Mouse (Mus musculus) olfactory bulb, adult 2 months (tissue): Measurements from ENCODE around the gene Sart3.

ENCODE experiments used
- CTCF ChIP-seq: fragments of 200-500 bp; IDR thresholded peaks from 2 replicates; pipeline ENCODE4 v1.5.1; 2012; ENCODE audit warnings: low read depth, mild to moderate bottlenecking, low read length, moderate library complexity; ENCODE audit not compliant: insufficient read depth
- POLR2A ChIP-seq: fragments of 200-500 bp; IDR thresholded peaks from 2 replicates; pipeline ENCODE4 v1.6.1; 2012; ENCODE audit warnings: mild to moderate bottlenecking, low read depth, low read length, moderate library complexity; ENCODE audit not compliant: insufficient read depth

DNA sequence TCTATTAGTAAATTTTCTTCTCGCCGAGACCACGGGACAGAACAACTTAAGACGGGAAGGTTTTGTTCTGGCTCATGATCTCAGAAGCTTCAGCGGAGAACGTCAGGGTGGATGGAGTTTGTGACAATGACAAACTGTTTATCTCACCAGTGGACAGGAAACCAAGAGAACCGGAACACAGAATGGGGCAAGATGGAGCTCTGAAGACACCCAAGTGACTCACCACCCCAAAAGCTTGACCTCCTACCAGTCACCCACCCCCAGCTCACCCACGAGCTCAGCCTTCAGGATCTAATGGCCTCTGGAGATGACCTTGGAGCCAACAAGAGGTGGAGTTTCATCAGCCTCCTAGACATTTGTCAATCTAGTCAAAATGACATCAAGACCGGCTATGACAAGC, 33.0 kb upstream of the Sart3 start:
- TF ChIP-seq CTCF (no peak), POLR2A (no peak)
